Mouse (Mus musculus): Measurements from ENCODE around the gene Nmnat2. TPM values are rescaled to one million over a fixed set of nuclear protein-coding genes. Genes with fewer than 3 reads are reported as not detected.
A peak's percentile ranks its signal among the peaks of the same experiment; 100 is the strongest.

The Nmnat2 gene
- total RNA-seq (2021), result 100 to 1,000 TPM; 137 to 141 TPM
- long read RNA-seq, experiment 1, full-length matches to known transcripts, result 1 of 44 reads
- long read RNA-seq, experiment 1, partial matches to known transcripts, result 43 of 44 reads
- long read RNA-seq, experiment 1, other reads (novel, unspliced or antisense), result 0 of 44 reads
- long read RNA-seq, experiment 2, full-length matches to known transcripts, result 1 of 31 reads
- long read RNA-seq, experiment 2, partial matches to known transcripts, result 26 of 31 reads
- long read RNA-seq, experiment 2, other reads (novel, unspliced or antisense), result 4 of 31 reads

DNA sequence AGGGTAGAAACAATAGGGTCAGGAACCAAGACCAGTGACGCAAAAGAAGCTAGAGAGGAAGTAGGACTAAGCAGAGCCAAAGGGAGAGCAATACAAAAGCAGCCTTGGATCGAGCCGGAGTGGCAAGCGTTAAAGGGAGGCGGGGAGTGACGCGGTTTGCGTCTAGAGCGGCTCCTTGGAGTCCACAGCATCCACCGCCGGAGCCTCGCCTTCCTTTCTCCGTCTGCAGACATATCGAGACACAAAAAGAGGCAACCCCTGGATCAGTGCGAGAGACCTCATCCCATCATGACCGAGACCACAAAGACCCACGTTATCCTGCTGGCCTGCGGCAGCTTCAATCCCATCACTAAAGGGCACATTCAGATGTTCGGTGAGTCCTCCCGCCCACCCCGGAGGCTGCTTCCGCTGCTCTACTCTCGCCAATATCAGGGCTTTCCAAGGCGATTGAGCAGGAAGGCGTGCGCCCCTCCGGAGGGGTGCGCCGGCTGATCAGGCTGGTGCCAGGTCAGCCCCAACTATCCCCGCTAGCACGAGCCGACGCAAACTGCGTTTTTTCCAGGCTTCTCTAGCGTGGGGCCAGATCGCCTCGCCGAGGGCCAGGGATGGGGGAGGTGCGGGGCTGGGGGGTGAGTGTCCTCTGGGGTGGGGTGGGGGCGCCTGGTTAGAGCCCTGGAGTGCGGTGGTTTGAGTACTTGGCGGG lies at the start of gene Nmnat2:
Gene Nmnat2, plus strand, starts transcription at position 173 of the 703 bp plus-strand sequence.
- DNase-seq (ENCODE audit: low spot score in 2 of 2), result peak; percentile 80 to 83

DNA sequence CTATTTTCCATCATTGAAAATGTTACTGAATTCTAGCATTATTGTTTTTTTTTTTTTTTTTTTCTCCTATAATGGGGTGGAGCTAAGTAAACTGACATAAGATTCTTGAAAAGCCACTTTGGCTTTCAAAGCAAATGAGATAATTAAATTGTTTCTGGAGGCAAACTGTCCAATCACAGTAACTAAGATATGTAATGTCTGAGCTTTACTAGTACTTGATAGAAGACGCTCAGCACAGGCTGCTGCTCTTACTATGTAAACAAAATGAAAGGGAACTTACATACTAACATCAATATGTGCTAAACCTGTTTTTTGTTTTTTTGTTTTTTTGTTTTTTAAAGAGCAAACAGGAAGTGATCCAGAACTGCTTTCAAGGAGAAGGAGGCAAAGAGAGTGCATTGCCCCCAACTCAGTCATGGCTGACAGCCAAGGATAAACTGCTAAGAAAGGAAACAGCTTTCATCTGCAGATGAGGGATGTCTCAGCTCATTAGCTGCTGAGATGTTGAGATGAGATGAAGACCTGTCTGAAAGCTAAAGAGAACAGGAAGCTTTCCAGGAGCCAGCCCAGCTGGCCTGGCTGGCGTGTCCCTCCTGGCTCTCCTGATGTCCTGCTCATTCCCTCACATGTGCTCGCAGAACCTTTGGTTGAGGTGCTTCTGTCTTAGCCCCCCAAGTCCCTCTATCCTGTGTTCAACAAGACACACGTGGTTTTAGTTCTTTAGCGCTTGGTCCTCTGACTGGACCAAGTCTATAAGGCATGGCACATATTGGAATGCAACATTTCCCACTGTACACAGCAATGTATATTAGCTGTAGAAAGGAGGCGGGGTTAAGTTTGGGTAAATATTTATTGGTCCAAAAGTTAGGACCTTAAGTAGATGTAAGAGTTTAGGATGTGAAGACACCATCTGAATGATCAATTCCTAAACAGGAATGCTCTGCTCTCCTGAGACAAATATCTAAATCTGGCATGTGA lies 41.0 kb upstream of the Nmnat2 start:
- intact Hi-C loops (cut with DNase I), result no loop called here
- DNase-seq (ENCODE audit: low spot score in 2 of 2), result no peak

More for the DNA sequence above, at the start of gene Nmnat2:
- intact Hi-C loops (cut with DNase I), result loop anchor here (1.0 to 5.0 kb wide), 3 partner anchors 52 to 132 kb away; no protein-coding TSS in a partner anchor

DNA sequence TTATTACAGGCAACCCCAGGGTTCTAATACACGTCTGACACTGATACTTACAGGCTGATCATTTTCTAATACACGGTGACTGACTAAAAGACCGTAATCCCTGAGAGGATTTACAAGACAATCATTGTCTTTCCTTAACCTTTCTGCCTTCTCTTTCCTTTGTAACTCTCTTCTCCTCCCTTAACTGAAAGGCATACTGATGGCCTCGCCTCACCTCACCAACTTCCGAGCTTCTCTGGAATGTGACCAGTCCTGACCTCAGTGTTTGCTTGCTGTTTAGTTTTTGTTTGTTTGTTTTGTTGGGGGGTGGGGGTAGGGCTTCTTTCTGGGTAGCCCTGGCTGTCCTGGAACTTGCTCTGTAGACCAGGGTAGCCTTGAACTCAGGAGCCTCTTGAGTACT lies 39.0 kb upstream of the Nmnat2 start:
- no peak for DNase-seq (ENCODE audit: low spot score in 2 of 2)
- intact Hi-C loops (cut with DNase I), result no loop called here

DNA sequence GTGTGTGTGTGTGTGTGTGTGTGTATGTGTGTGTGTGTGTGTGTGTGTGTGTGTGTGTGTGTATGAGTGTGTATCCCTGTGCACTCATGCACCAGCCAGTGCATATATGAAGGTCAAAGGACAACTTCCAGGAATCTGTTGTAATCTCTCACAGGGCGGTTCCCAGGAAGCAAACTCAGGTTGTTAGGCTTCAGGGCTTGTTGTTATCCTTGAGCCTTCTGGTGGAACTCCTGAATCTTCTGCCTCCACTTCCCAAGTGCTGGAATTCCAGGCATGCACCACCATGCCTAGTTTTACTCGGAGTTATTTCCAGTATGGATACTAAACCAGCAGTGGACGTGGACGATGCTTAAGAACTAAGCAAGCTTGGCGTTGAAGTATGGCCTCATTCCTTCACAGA lies 37.9 kb upstream of the Nmnat2 start:
- intact Hi-C loops (cut with DNase I), result no loop called here
- DNase-seq (ENCODE audit: low spot score in 2 of 2), result no peak

DNA sequence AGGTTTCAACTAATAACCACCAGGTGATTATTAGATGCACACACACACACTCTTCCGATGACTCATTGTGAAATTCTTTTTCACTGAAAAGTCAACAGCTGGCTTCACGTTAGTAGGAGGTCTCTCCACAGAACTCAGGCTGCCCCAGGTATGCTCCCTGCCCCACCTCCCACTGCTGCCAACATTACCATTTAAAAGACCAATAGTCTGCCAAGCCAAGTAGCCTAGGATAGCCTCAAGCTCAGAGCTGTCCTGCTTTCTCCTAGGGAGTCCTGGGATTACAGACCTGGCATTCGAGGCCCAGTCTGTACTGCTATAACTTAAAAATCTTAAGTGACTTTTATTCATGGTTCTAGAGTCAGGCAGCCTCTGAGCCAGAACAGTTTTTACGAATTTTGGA lies 37.2 kb upstream of the Nmnat2 start:
- DNase-seq (ENCODE audit: low spot score in 2 of 2), result no peak
- intact Hi-C loops (cut with DNase I), result no loop called here

DNA sequence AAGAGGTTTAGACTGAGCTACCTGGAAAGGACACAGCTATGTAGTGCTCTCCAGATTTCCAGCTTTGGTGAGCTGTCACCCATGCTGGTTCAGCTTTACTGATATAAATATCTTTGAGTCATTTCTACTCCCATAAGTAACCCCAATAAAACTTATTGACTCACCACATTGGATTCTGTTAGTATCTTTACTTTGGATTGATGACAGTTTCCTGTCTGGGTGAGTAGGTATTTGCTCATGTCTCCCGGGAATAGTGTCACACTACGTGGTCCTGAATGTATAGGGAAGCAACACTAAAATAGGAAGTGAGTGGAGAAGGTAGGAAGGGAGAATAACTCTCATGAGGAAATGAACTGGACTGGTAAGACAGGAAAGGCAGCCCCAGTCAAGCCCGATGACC lies 33.0 kb upstream of the Nmnat2 start:
- no peak for DNase-seq (ENCODE audit: low spot score in 2 of 2)
- intact Hi-C loops (cut with DNase I), result no loop called here

DNA sequence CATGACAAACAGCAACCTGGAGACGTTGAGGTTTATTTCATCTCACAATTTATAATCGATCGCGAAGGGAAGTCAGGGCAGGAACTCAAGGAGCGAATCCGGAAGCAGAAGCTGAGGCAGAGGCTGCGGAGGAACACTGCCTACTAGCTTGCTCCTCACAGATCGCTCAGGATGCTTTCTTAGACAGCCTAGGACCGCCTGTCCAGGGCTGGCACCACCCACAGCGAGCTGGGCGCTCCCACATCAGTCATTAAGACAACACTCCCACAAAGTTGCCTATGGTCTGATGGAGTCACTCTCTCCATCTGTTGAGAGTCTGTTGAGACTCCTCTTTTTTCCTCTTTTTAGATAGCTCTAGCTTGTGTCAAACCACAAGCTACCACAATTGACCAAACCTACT lies 20.8 kb upstream of the Nmnat2 start:
- intact Hi-C loops (cut with DNase I), result no loop called here
- no peak for DNase-seq (ENCODE audit: low spot score in 2 of 2)

DNA sequence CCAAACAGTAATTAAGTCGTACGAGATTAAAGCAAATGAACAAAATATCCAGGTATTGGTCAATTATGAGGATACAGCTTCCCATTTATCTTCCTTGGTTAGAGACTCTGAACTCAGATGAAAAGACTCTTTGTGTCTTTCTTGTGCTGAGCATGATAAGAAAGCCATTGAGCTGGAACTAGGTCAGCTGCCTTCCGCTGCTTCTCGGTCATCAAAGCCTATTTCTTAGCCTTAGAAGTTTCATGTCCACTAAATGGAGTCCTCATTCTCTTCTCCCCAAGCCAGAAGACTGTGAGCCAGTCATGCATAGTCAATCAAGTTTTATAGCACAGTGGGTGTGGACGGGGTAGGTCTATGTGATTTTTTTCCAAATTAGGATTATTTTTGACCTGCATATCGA lies 19.3 kb upstream of the Nmnat2 start:
- DNase-seq (ENCODE audit: low spot score in 2 of 2), result peak in 1 of 2 experiments; percentile 35
- intact Hi-C loops (cut with DNase I), result no loop called here

DNA sequence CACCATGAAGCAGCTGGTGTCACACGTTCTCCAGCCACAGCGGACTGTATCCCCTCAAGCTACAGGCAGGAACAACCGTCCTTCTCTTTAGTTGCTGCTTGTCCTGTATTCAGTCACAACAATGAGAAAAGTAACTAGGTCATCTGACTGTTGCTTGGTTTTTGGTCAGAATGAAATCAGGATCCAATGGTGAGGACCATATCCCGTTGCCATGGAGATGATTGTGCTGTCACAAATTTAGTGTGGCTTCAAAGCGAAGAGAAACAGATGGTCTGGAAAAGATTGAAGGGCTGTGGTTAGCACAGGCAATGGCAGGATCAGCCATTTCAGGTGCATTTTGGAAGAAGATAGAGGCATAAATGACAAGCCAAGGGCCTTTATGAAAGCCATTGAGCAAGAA lies 18.4 kb upstream of the Nmnat2 start:
- intact Hi-C loops (cut with DNase I), result no loop called here
- peak in 1 of 2 experiments; percentile 20 for DNase-seq (ENCODE audit: low spot score in 2 of 2)

DNA sequence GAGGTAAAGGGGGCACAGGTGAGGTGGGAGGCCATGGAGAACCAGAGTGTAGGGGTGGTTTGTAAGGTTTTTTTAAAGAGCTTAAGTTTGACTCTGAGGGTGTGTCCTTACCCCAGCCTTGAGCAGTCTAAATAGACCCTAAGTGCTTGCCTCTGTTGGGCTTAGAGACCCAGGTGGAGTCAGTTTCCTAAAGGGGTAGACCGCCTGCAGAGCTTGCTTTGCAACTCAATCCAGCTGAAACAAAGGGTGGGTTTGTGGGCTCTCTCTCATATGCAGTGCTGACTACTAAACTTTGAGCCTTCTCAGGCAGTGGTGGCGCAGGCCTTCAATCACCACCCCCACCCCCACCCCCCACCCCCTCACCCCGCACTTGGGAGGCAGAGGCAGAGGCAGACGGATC lies 11.8 kb upstream of the Nmnat2 start:
- no peak for DNase-seq (ENCODE audit: low spot score in 2 of 2)
- intact Hi-C loops (cut with DNase I), result no loop called here

DNA sequence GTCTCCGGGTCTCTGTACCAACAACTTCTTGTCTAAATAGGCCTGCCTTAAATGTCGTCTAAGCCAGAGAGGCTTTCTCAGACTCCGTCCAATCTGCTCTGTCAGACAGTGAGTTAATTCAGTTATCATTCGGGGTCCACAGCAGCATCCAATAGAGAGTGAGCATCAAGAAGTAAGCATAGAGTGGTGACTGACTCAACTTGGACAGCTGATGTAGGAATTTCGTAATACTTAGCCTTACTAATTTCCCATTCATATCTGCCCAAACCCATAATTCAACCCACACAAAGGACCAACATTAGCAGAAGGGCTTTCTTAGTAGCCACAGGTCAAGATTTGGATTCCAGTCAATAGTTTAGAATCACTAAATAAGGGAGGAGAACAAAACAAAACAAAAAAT lies 626 bp upstream of the Nmnat2 start:
- intact Hi-C loops (cut with DNase I), result loop anchor here (1.0 kb wide), 1 partner anchor 51 kb away; no protein-coding TSS in a partner anchor
- no peak for DNase-seq (ENCODE audit: low spot score in 2 of 2)

DNA sequence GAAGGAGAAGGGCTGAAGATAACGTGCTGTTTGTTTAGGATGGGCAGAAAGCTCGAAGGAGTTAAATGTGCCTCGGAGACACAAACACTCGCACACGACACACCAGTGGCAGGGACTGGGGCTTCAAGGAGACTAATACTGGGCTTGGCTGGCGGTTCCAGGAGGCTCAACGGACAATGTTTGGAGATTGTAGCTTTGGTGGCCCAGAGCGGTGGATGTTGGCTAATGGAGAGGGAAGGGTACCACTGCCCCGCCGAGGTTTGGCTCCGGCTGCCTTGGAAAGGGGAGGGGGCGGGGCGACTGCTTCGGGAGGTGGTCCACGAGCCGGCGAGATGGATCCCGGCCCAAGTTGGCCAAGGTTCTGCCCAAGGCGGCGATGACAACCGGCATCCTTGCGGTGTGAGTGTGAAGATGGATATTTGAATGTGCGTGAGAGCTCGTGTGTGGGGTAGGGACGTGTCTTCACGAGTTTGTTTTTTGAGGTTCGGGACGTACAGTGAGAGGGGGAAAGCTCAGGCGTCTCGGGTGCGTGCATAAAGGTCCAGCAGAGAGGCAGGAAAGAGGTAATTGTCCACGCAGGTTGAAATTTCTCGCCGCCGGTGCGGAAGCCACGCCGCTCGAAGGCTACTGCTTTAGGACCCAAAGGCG lies 895 bp downstream of the Nmnat2 start:
- intact Hi-C loops (cut with DNase I), result loop anchor here (5.0 kb wide), 2 partner anchors 82 to 132 kb away; no protein-coding TSS in a partner anchor

DNA sequence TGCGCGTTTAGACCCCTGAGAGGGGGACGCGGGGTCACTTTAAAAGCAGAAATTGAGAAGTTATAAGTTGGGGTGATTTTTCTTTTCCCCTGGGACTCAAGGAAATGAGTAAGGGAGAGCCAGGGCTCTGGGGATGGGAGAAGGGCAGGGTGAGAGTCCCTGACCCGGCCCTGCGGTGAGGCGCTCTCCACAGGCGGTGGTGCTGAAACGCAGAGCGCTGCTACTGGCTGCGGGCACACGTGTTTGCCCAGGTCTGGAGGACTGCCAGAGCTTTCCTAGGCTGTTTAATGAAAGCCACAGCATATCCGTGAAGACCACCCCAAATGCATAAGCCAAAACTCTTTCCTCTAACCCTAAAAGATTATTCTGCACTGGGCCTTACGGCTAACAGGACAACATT lies 1.4 kb downstream of the Nmnat2 start:
- intact Hi-C loops (cut with DNase I), result loop anchor here (5.0 kb wide), 2 partner anchors 81 to 131 kb away; no protein-coding TSS in a partner anchor
- DNase-seq (ENCODE audit: low spot score in 2 of 2), result peak; percentile 40 to 45

More for the DNA sequence above, 895 bp downstream of the Nmnat2 start:
- DNase-seq (ENCODE audit: low spot score in 2 of 2), result peak; percentile 23 to 46

DNA sequence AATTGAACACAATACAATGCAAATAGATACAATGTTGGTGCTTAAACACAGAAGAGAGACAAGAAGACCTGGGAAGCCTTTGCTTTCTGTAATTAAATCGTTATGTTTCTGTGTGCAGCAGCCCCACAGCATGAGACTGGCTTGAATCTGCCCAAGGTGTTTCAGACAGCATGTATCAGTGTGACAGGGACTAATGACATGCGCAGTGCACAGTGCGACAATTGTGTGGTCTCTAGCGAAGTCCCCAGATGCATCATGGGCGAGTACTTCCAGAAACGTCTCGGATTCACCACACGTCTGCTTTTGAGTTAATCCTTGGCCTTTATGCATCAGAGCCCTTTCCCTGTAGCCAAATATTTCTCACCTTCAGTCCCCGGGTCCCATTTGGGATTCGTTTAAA lies 9.6 kb downstream of the Nmnat2 start:
- no peak for DNase-seq (ENCODE audit: low spot score in 2 of 2)
- intact Hi-C loops (cut with DNase I), result no loop called here

DNA sequence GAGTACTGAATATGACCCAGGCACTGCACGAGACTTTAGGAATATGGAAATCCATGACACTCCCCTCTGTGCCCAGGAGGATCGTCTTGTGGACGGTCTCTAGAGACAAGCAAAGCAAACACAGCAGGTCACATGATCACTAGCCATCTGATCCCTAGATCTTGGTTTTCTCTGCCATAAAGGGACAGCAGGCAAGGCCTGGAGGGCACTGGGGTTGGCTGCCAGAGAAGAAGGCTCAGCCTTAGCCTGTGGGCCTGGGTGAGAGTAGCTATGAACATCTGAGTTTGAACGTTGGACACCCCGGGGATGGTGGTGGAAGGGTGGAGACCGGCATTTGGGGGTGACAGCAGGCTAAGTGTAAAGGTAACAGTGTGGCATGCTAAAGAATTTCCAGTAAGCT lies 11.4 kb downstream of the Nmnat2 start:
- intact Hi-C loops (cut with DNase I), result no loop called here
- no peak for DNase-seq (ENCODE audit: low spot score in 2 of 2)

DNA sequence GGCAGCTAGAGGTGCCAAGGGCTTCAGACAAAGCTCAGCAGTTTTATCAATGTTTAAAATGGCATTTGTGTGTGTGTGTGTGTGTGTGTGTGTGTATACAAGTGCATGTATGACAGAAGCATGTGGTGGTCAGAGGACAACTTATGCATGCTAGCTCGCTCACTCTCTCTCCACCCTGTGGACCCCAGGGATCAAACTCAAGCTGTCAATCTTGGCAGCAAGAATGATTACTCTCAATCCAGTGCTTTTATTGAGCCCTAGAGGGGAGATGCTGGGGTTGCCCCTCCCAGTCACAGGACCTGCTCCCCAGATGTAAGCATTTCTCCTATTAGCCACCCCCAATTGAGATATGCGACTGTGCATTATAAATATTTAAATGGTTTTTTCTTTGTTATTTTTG lies 11.9 kb downstream of the Nmnat2 start:
- DNase-seq (ENCODE audit: low spot score in 2 of 2), result no peak
- intact Hi-C loops (cut with DNase I), result no loop called here

DNA sequence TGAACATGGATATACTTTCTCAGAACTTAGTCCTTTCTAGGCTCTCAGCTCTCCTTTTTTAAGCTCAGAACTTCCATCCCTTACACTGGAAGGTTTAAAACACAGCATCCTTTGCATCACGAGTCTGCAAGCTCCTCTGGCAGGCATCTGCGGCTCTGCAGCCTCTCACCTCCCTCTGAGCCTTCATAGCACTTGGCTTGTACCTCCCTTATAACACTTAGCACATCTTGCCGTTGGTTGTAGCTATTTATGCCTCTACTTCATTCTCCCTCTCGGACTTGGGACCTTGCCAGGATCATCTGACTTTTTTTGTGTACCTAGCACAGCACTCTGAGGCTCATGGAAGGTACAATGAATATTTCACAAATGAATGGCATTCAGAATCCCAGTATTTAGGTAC lies 14.3 kb downstream of the Nmnat2 start:
- DNase-seq (ENCODE audit: low spot score in 2 of 2), result no peak
- intact Hi-C loops (cut with DNase I), result no loop called here

DNA sequence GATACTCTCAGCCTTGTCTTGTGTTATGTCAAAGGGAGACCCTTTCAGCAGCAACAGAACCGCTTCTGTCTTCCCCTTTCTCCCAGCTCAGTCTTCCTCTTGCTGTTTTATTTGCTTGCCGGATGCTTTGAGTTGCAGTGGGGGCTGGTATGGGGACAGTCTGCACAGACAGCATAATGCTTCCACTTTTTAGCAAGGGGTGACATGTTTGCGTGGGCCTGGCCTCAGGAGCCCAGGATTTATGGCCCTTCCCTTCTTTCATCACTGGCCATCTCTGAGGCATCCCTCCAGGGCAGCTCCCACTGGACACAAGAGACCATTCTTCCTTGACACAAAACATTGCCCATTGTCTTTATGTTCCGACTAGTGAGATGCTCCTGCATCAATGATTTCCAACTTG lies 18.2 kb downstream of the Nmnat2 start:
- DNase-seq (ENCODE audit: low spot score in 2 of 2), result no peak
- intact Hi-C loops (cut with DNase I), result no loop called here

DNA sequence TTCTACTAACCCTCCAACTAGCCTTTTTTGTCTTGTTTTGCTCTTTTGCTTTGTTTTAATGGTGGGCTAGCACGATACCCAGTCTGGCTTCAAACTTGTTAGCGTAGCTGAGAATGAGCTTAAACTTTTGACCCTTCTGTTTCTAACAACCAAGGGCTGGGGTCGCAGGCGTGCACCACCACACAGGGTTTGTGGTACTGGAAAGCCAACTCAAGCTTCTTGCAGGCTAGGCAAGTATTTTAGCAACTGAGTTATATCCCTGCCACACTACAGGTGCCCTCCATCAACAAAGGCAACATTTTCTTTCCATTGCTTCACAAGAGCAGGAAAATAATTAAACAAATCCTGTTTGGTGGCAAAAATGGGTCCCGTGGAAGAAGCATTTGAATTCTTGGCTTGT lies 18.6 kb downstream of the Nmnat2 start:
- intact Hi-C loops (cut with DNase I), result no loop called here
- DNase-seq (ENCODE audit: low spot score in 2 of 2), result no peak

Measured in left cerebral cortex, postnatal 14 days (tissue).